In genomic region chr10:96711993-96712392, GRCm38 (mm10) we compare ENCODE assay signal across 31 mouse cellular contexts.
DNase-seq lines count a peak whose midpoint lies in the region; ATAC-seq lines count a peak whose summit lies in the region.
"Had no signal": no experiment of that assay in that cellular context is flagged by ENCODE, and none has a peak within 500 bp of the region (broad histone marks: within the 10 kb centered on the region; RNA-seq: fewer than 3 reads in every experiment).

No protein-coding gene starts in this region.

- no peaks in the 10 kb centered on the region for H3K27me3 ChIP-seq in hindbrain, embryonic 13.5 days
- H3K27me3 ChIP-seq: embryonic facial prominence, embryonic 15.5 days; forebrain, embryonic 13.5 days; heart, embryonic 15.5 days; limb, embryonic 13.5 days; liver, embryonic 13.5 days; neural tube, embryonic 12.5 days had no signal

- WGBS in hindbrain, embryonic 13.5 days = 79% methylated on average over 2 of the region's 2 CpGs

- no peak overlapping the region for H3K27ac ChIP-seq in hindbrain, embryonic 13.5 days
- H3K27ac ChIP-seq: embryonic facial prominence, embryonic 15.5 days; forebrain, embryonic 13.5 days; heart, embryonic 15.5 days; hindbrain, embryonic 14.5 days; layer of hippocampus, adult 2 months; left cerebral cortex, adult 2 months; limb, embryonic 13.5 days; liver, embryonic 13.5 days; macrophage; neural tube, embryonic 12.5 days had no signal

- intact Hi-C loops in heart, postnatal 25 days (cut with DNase I) = loop anchor here (1.0 kb wide), 1 partner anchor 95 kb away; the partner anchor contains the start of gene Btg1

- no peaks in the 10 kb centered on the region; the same call in 1 of the 2 replicates for H3K4me1 ChIP-seq in hindbrain, embryonic 13.5 days (replicated peaks)
- H3K4me1 ChIP-seq: embryonic facial prominence, embryonic 15.5 days; limb, embryonic 13.5 days; liver, embryonic 13.5 days had no signal

- no peak for ATAC-seq in hindbrain, embryonic 13.5 days (ENCODE audit: low FRiP score)
- ATAC-seq in monocyte, adult 5-6 weeks (replicated peaks; ENCODE audit: insufficient number of reproducible peaks, low FRiP score, low TSS enrichment, poor library complexity, severe bottlenecking) = no peak
- ATAC-seq: CD4-positive, CD25-positive, alpha-beta regulatory T cell, adult 4 months; forebrain, embryonic 13.5 days; lung, postnatal 0 days had no signal

- no peak overlapping the region for H3K4me2 ChIP-seq in hindbrain, embryonic 13.5 days
- H3K4me2 ChIP-seq: embryonic facial prominence, embryonic 15.5 days; forebrain, embryonic 13.5 days; heart, embryonic 15.5 days; hindbrain, embryonic 14.5 days; limb, embryonic 13.5 days; liver, embryonic 13.5 days; neural tube, embryonic 12.5 days had no signal

- no peaks in the 10 kb centered on the region for H3K36me3 ChIP-seq in hindbrain, embryonic 13.5 days
- H3K36me3 ChIP-seq: embryonic facial prominence, embryonic 15.5 days; heart, embryonic 15.5 days; limb, embryonic 13.5 days; liver, embryonic 13.5 days; neural tube, embryonic 12.5 days had no signal

- H3K4me3 ChIP-seq in hindbrain, embryonic 13.5 days = no peak overlapping the region
- H3K4me3 ChIP-seq: embryonic facial prominence, embryonic 15.5 days; forebrain, embryonic 13.5 days; heart, embryonic 15.5 days; layer of hippocampus, adult 2 months; left cerebral cortex, adult 2 months; limb, embryonic 13.5 days; liver, embryonic 13.5 days; neural tube, embryonic 12.5 days had no signal

- H3K9ac ChIP-seq in hindbrain, embryonic 13.5 days = no peak overlapping the region
- H3K9ac ChIP-seq: embryonic facial prominence, embryonic 15.5 days; forebrain, embryonic 13.5 days; heart, embryonic 15.5 days; hindbrain, embryonic 14.5 days; limb, embryonic 13.5 days; liver, embryonic 13.5 days; neural tube, embryonic 12.5 days had no signal

- no peaks in the 10 kb centered on the region for H3K9me3 ChIP-seq in hindbrain, embryonic 13.5 days
- H3K9me3 ChIP-seq: embryonic facial prominence, embryonic 15.5 days; forebrain, embryonic 13.5 days; heart, embryonic 15.5 days; limb, embryonic 13.5 days; liver, embryonic 13.5 days; neural tube, embryonic 12.5 days had no signal

- DNase-seq in heart, adult 11 months = peak; percentile 95
- DNase-seq in heart, postnatal 25 days (ENCODE audit: low spot score) = no peak
- peak; percentile 41 for DNase-seq in 3T3-L1 (ENCODE audit: low read depth, low spot score)
- peak; percentile 20 for DNase-seq in brain, adult 2 months (ENCODE audit: low read depth, low spot score)
- peak; percentile 61 for DNase-seq in gastrocnemius, postnatal 25 days
- DNase-seq in thymus, postnatal 0 days (ENCODE audit: low spot score) = no peak
- DNase-seq: adrenal gland, adult 2 months; cerebellum, adult 9-10 months; heart, postnatal 4 days; kidney, adult 11 months; kidney, postnatal 14 days; liver, embryonic 13.5 days; lung, adult 18-20 months; midbrain, embryonic 14.5 days; right cerebral cortex, adult 18-20 months; right cerebral cortex, postnatal 4 days; thymus, adult 2 months; thymus, postnatal 4 days had no signal

Comparison
In these comparisons a context has a peak if more than half of its experiments do, and no peak if none do; other contexts are left out.
1. DNase-seq: peak in heart, adult 11 months (single experiment), 3T3-L1 (single experiment), brain, adult 2 months (single experiment) and gastrocnemius, postnatal 25 days (single experiment); none in heart, postnatal 25 days (single experiment) and thymus, postnatal 0 days (single experiment).